Mouse (Mus musculus) cortical plate, adult 2 months (tissue): Measurements from ENCODE around the gene Cfap57.

Source experiments
- CTCF ChIP-seq: fragments of 200-500 bp; IDR thresholded peaks from 2 replicates; pipeline ENCODE4 v1.5.1; 2011; ENCODE audit warnings: mild to moderate bottlenecking, control low read depth, low read length; ENCODE audit not compliant: insufficient read depth; ENCODE audit errors: extremely low read depth
- POLR2A ChIP-seq: fragments of 200-500 bp; IDR thresholded peaks from 2 replicates; pipeline ENCODE4 v1.6.1; 2011; ENCODE audit warnings: mild to moderate bottlenecking, low read length, control low read depth; ENCODE audit not compliant: insufficient read depth; ENCODE audit errors: extremely low read depth

DNA sequence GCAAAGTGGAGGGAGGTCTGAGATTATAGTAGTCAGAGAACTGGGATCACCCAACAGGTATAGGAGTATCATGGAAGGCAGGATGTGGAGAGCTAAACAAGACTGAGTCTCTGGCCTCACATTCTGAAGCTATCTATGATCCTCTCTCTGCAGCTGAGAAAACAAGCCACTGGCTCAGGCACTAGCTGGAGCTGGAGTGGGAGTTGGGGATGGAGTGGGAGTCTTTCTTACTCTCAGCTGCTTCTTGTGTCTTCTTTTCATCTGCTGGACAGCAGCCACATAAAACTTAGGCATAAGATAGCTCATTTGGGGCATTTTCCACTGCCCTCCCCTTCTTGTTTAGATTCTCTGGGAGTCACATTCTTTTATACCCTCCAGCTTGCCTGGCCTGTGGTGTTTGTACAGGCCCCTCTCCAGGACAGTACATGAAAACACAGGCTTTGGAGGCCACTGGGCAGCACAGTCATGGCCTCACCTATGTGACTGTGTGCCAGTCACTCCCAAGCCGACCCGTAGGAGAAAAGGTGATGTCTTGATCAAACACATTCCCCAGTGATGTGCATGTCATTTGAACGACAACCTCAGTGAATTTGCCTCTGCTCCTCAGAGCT lies 67.4 kb downstream of the Cfap57 start:
- TF ChIP-seq POLR2A (no peak), CTCF (no peak)
